Mouse (Mus musculus) E14TG2a.4 (cell line): Measurements from ENCODE around the gene St6galnac3.

Source experiments
- CTCF ChIP-seq: conservative IDR thresholded peaks from 2 replicates; pipeline ENCODE4 v1.5.1; 2014; ENCODE audit warnings: low read length
- POU5F1 ChIP-seq: IDR thresholded peaks from 2 replicates; pipeline ENCODE4 v1.6.1; 2014; ENCODE audit warnings: low read length, borderline replicate concordance

DNA sequence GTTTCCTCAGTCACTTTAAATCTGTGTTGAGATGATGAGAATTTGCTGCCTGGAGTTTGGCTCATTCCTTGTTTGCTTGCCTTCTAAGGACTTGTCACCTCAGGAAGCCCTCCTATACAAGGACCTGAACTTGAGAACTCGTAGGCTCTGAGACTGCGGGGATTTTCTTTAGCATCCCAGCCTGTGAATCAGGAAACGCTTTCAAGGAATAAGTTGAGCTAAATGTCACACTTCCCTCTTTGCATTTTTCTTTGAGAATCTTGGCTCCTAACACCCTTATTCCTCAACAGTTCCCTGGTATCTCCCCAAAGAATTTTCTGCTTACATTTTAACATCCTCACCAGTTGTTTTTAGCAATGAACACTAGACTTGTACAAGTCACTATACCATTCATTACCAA, 539.9 kb downstream of the St6galnac3 start:
- TF ChIP-seq CTCF (no peak), POU5F1 (no peak)
